Mouse (Mus musculus): ENCODE data around the gene Olfr898. TPM values are rescaled to one million over a fixed set of nuclear protein-coding genes. Genes with fewer than 3 reads are reported as not detected.

Olfr898 gene
- total RNA-seq (2023), result not detected

DNA sequence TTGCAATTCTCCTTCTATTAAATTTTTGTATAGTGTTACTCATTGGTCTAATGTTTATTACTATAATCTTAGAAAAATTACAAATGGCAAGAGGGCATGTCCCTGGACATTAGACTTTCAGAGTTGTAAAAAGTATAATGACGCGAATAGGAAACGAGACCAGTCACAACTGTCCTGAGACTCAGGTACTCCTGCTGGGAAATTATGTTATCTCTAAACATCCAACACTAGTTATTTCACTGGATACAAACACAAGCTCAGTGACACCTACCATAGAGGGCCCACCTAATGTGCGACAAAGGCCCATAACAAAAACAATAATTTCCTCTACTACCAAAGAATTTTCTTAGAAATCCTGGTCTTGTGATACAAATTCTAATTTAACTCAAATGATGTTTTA lies at the start of gene Olfr898:
TSS of gene Olfr898 (plus strand) at position 301 of the 400 bp plus-strand sequence.

GRCm38 (mm10) chr9:38328760-38329159 lies 19.5 kb upstream of the Olfr898 start, which contains the start of gene Olfr25:
TSS of gene Olfr25 (plus strand) at chr9:38329060.

DNA sequence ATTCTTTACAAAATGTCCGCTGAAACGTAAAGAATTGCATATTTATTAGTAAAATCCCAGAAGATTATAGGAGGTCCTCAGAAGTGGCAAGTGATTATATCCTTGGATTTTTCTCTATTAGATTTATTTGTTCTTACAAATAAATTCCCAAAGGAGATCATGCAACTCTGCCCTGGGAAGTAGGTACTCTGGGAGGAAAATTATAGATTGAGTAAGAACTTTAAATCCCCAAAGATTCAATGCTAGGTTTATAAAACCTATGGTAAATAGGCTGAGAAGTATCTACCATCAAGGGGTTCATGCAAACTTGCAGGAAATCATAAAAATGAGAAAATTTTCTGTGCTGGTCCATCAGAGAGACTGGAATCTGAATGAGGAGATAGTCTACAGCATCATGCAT lies 18.4 kb downstream of the Olfr898 start, which contains the start of gene Olfr250:
TSS of gene Olfr250 (plus strand) at position 301 of the 400 bp plus-strand sequence.

GRCm38 (mm10) chr9:38376786-38377185 lies 28.6 kb downstream of the Olfr898 start, which contains the start of gene Olfr251:
TSS of gene Olfr251 (plus strand) at chr9:38377086.

GRCm38 (mm10) chr9:38401398-38401797 lies 53.2 kb downstream of the Olfr898 start, which contains the start of gene Olfr147:
TSS of gene Olfr147 (plus strand) at chr9:38401698.

Other genes starting within 250 kb of the Olfr898 start
- gene Olfr888, start 240.3 kb upstream of the Olfr898 start, total RNA-seq (2023), result not detected
- gene Olfr889, start 233.2 kb upstream of the Olfr898 start, total RNA-seq (2023), result not detected
- not detected for gene Olfr890, start 205.9 kb upstream of the Olfr898 start, total RNA-seq (2023)
- not detected for gene Olfr891, start 167.6 kb upstream of the Olfr898 start, total RNA-seq (2023)
- gene Olfr893, start 140.0 kb upstream of the Olfr898 start, total RNA-seq (2023), result not detected
- gene Olfr894, start 130.4 kb upstream of the Olfr898 start, total RNA-seq (2023), result not detected
- gene Olfr143, start 95.6 kb upstream of the Olfr898 start, total RNA-seq (2023), result not detected
- not detected for gene Olfr895, start 80.6 kb upstream of the Olfr898 start, total RNA-seq (2023)
- not detected for gene Olfr896-ps1, start 57.3 kb upstream of the Olfr898 start, total RNA-seq (2023)
- not detected for gene Olfr25, start 19.4 kb upstream of the Olfr898 start, total RNA-seq (2023)
- not detected for gene Olfr250, start 18.5 kb downstream of the Olfr898 start, total RNA-seq (2023)
- gene Olfr251, start 28.7 kb downstream of the Olfr898 start, total RNA-seq (2023), result not detected
- not detected for gene Olfr147, start 53.3 kb downstream of the Olfr898 start, total RNA-seq (2023)
- gene Olfr901, start 81.0 kb downstream of the Olfr898 start, total RNA-seq (2023), result not detected
- not detected for gene Olfr902, start 99.2 kb downstream of the Olfr898 start, total RNA-seq (2023)
- gene Olfr904, start 114.7 kb downstream of the Olfr898 start, total RNA-seq (2023), result not detected
- 0.12 TPM for gene Olfr905, start 122.7 kb downstream of the Olfr898 start, total RNA-seq (2023)
- not detected for gene Olfr906, start 138.7 kb downstream of the Olfr898 start, total RNA-seq (2023)
- not detected for gene Olfr907, start 147.4 kb downstream of the Olfr898 start, total RNA-seq (2023)
- not detected for gene Olfr911-ps1, start 173.2 kb downstream of the Olfr898 start, total RNA-seq (2023)
- gene Olfr910, start 189.4 kb downstream of the Olfr898 start, total RNA-seq (2023), result not detected
- gene Olfr912, start 231.8 kb downstream of the Olfr898 start, total RNA-seq (2023), result not detected
- not detected for gene Olfr913, start 244.3 kb downstream of the Olfr898 start, total RNA-seq (2023)

Data from CD4-positive naive resting alpha-beta T cell, adult 57 days (primary cell).